Mouse (Mus musculus) left cerebral cortex, adult 9 months (tissue): ENCODE results near the gene Olfr148.

ENCODE experiments used
- DNase-seq, 2 experiments: peaks; one replicate each; pipeline ENCODE4 v3.0.0; 2022; ENCODE audit warnings: low spot score in 2 of 2

Gene Olfr148

DNA sequence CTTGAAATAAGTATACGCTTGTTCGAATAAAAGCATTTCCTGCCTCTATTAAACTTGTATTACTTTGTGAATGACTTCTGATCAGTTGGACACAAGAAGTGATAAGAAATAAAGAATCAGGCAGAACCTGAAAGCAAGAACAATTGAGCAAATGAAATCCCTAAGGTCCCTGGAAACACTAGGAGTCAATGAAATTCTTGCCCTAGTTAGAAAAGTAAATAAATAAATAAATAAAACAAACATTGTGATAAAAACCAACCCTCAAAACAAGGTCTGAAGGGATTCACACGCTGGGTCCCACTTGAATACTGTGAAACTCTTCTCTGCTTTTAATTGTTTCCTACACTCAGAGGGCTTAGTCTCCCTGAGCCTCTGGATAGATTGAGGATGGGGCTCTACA, at the start of gene Olfr148:
TSS of gene Olfr148 (plus strand) at position 301 of the 400 bp plus-strand sequence.
- no peak for DNase-seq

DNA sequence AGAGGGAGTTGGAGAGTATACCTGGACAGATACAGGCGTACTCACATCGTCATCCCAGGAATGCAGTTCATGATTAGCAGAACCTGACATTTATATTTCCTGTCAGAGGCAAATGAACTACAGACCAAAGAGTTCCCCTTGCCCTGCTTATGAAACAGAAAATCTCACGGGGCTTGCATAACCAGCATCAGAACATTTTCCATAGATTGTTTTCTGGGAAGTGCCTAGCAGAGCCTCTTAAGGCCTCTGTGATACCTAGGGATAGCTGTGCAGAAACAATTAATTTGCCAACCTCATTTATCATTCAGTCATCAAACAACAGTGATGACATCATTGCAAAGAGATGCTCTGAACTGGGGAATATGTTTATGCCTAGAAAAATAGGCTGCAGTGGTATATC, 35.0 kb upstream of the Olfr148 start, which contains the start of gene Olfr959:
TSS of gene Olfr959 (minus strand) at position 101 of the 400 bp plus-strand sequence.
- no peak for DNase-seq

DNA sequence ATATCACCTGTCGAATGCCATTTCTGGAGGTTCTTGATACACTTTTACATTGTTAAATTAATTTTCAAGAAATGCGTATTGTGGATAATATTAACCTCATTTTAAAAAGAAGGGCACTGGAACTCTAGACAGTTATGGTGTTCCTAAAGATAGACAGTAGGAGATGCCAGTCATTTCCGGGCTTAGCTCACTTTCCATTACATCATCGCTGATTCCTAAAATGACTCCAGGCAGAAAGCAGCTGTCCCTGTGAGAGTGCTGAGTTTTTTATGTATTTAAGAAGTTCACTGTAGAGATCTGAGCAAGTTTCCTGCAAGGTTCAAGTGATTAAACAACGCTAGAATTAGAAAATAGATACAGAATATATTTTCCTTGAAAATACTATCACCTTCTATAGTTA, 33.4 kb upstream of the Olfr148 start:
- no peak for DNase-seq

DNA sequence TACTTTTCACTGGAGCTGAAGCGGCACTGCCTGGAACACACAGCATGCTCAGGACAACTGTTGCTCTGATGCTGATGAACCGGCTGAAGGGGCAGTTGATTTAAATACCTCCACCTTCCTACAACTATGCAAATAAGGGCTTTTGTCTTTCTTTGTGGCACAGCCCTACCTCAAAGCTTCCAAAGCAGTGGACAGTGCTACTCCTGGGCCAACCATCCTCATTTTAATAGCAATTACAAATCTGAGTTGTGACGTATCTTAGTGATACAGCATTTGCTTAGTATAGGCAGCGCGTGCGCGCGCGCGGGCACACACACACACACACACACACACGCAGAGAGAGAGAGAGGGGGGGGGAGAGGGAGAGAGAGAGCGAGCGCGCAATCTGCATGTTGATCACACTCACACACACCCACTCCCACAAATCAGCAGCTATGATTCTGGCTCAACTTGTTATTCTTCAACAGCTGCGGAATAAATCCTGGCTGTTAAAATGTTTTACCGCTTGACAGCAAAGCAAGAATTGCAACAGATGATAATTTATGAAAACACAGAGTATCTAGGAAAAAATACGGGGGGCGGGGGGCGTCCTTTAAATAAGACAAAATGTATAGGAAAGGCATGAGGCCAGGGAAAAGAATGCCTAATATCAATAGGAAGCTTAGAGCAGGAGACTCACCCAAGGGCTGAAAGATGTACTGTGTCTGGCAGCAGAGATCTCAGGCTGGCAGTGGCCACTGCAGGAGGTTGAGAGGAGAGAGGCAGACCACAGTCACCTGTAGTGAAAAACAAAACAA, 7.7 kb upstream of the Olfr148 start:
- DNase-seq, result peak in 1 of 2 experiments; percentile 5

DNA sequence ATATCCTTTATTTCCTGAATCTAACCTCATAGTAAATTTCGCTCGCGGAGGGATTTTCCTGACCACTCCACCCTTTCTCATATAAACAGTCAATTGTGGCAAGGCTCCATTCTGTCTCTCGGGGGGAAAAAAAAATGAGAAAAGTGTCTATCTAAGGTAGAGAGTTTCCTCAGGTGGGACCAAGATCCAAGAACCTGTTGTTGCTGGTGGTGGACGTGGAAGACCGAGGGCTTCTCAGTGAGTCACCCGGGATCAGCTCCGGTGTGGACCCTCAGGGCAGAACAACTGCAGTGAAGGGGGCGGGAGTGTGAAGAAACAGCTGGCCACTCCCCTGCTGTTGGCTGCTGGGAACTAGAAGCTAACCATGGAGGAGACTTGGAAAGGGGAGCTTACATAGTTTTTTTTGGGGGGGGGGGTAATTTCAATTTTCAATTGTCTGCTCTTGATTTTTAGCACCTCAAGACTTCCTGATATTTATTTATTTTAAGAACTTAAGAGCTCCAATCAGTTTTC, 7.1 kb upstream of the Olfr148 start:
- DNase-seq, result no peak

DNA sequence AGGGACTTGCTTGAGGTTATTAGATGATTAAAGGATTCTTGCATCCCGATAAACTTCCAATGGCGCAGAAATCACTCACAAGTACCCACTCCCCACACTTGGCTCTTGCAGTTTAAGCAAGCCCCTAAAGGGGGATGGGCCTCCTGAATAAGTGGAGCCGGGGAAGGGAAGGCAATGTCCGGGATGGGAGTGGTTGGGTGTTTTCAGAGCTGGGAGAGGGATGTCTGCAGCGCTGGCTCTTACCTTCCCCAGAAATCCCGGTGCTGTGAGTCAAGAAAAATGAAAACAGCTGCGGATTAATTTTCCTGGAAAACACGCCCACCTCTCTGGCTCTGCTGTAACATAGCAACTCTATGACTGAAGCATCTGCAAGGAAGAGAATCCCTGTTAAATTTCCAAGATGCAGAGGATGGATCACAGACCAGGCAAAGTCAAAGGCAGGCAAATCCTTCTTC, 6.4 kb upstream of the Olfr148 start, which contains the start of gene AW551984:
TSS of gene AW551984 (minus strand) at position 405 of the 455 bp plus-strand sequence.
- peak in 1 of 2 experiments; percentile 2 for DNase-seq

DNA sequence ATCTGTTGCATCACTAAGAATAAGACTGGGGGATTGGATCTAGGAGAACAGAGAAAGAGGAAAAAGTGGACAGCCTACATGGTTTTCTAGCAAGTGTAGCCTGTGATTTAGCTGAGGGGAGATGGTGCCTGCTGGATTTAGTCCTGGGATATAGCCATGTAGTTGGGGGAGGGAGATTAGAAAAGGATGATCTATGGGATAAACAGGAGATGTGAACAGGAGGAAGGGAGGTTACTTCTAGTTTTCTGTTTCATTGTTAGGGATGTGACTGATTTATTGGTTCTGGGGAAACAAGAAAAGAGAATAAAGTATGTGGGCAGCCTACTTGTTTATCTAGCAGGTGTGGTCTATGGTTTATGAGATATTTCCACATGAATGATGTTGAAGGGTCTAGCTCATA, 2.0 kb upstream of the Olfr148 start:
- DNase-seq, result no peak

DNA sequence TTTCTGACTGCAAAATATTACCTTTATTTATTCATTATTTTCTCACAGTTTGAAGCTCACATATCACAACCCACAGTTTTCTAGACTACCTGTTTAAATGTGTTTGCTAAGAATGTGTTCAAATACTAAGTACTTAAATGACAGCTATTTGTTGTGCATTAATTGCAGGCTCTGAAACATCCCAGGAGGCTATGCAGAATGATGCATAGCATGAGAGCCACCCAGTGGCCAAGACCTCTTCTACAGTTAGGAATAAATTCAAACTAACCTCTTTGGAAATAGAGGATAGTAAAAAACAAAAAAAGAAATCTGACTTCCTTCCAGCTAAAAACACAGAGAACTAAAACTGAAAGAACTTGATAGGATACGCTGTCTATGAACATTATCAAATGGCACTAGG, 1.5 kb downstream of the Olfr148 start:
- peak in 1 of 2 experiments; percentile 31 for DNase-seq

DNA sequence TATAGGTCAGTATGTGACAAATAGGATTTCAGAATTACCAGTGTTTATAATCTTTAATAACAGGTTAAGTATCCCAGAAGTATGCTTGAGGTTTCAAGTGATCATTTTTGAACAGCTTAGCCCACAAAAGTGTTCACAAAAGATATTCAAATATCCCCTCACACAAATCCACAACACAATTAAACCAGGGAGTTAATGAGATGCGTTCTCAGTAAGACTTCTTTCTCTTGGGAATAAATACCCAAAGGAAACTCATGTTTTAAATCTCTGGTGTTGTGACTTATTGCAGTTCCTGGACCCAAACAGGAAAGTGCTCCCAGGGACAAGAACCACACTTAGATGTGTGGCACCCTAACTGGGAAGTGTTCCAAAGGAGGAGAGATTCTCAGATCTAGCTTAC, 10.6 kb downstream of the Olfr148 start, which contains the start of gene Olfr960:
TSS of gene Olfr960 (plus strand) at position 301 of the 400 bp plus-strand sequence.
- no peak for DNase-seq

DNA sequence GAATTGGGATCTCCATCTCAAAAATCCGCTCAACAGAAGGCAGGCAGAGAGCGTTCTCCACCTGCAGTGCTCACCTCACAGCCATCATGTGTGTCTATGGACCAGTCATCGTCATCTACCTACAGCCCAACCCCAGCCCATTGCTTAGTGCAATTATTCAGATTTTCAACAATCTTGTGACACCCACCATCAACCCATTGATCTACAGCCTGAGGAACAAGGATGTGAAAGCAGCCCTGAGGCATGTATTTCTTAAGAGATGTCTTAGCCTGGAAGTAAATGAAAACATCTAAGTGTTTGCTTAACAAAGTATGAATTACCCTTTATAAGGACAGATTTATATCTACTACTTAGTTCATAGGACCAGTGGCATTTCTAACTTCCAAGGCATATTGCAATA, 13.3 kb downstream of the Olfr148 start:
- no peak for DNase-seq

DNA sequence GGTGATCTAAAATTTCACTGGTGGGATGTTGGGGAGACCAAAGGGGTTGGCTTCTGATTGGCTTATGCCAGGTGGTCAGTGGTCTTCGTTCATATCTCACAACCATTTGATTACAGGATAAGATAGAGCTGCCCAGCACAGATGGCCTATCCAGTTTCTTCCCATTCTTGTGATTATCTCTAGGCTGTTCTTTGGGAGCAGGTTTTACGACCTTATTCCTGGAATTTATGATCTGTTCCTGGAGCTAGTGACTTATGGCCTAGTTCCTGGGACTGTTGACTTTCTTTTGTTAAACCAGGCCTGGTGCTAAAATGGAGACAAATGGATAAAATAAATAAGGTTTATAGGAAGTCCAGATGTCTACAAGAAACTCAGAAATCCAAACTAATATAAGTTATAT, 14.3 kb downstream of the Olfr148 start:
- DNase-seq, result no peak

DNA sequence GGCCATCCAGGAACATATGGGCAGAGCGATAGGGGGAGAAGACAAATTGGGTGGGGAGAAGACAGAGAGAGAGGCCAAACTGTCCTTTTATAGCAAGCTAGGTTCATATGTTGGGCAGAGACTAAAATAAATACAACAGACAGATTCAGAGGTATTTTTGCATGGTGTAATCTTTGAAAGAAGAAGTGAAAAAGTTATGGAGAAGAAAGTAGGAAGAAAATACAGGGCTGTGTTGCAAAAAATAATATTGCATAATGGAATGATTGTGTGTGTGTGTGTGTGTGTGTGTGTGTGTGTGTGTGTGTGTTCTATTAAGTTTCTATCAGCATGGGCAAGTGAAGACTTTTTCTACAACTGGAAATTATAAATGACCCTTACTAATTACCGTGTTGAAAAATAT, 18.6 kb downstream of the Olfr148 start:
- DNase-seq, result no peak

DNA sequence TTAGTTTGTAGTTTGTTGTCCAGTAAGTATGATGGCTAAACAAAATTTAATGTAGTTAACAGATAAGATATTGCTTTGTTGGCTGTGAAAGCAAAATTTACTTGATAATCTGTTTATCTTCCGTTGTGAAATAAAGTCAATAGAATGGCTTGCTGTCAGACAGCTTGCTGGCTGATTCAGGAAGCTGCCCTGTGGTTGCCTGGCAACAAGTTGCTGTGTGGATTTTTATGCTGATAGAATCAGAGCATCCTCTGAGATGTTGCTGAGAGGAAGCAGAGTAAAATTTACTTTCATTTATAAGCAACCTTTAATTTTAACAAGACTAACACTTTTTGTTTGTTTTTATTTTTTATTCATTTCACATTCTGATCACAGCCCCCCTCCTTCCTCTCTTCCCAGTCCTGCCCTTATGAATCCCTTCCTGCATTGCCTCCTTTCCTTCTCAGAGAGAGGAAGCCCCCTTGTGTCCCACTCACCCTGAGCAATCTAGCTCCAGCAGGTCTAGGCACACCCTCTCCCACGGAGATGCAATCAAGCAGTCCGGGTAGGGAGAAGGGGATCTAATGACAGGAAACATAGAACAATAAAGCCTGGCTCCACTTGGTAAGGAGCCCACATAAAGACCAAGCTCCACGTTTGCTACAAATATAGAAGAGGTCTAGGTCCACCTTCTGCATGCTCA, 23.6 kb downstream of the Olfr148 start:
- DNase-seq, result no peak

DNA sequence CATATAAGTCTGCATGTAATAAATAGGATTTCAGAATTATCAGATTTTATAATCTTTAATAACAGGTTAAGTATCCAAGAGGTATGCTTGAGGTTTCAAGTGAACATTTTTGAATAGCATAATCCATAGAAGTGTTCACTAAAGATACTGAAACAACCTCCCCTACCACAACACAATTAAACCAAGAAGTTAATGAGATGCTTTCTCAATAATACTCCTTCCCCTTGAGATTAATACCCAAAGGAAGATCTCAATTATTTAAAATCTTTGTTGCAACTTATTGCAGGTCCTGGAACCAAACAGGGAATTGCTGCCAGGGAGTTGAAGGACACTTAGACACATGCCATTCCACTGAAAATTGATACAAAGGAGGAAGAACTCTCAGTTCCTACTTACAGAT, 34.3 kb downstream of the Olfr148 start, which contains the start of gene Olfr961:
TSS of gene Olfr961 (plus strand) at position 301 of the 400 bp plus-strand sequence.
- no peak for DNase-seq

DNA sequence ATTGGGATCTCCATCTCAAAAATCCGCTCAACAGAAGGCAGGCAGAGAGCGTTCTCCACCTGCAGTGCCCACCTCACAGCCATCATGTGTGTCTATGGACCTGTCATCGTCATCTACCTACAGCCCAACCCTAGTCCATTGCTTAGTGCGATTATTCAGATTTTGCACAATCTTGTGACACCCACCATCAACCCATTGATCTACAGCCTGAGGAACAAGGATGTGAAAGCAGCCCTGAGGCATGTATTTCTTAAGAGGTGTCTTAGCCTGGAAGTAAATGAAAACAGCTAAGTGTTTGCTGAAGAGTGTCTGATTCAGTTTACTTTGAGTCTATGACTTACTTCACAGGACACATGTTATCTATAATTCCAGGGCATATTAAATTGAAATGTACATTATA, 36.9 kb downstream of the Olfr148 start:
- no peak for DNase-seq

DNA sequence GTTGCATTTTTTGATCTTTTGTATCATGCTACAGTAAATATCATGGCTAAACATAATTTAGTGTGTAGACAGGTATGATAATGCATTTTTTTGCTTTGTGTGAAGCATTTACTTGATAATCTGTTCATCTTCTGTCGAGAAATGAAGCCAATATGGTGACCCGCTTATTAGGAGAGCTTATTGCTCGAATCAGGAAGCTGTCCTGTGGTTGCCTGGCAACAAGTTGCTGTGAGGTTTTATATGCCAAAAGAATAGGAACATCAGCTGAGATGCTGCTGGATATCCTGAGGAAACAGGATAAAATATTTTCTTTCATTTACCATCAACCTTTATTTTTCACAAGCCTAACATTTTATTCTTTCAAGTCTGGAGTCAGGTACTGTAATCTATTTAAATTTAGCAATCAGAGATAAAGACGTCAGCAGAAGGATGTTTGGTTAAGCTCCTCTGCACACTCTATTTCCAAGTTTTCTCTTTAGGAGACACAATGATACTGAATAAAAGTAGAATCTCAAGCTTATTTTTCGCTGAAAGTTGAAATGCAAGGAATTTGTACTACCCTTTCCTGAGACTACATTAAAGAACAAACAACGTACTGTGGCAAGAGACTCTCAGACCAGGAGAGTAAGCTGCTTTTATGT, 44.4 kb downstream of the Olfr148 start:
- DNase-seq, result no peak
